Mouse (Mus musculus) effector memory CD4-positive, alpha-beta T cell, adult 7 months (primary cell): ENCODE measurements around the gene Tmem88b. TPM values are rescaled to one million over a fixed set of nuclear protein-coding genes. Genes with fewer than 3 reads are reported as not detected.

Experiments
- polyA plus RNA-seq: library from polyadenylated mRNA; unstranded; fragments of 100-300 nt; shearing (Covaris generic); gene quantifications from one replicate; pipeline ENCODE4 v1.2.1, GENCODE M21; 2017

Tmem88b gene
- polyA plus RNA-seq = not detected

GRCm38 (mm10) chr4:155785819-155786218 is at the start of gene Tmem88b:
Gene Tmem88b (minus strand): TSS chr4:155785874.

GRCm38 (mm10) chr4:155831205-155831766 is 45.6 kb upstream of the Tmem88b start, which contains the start of gene Aurkaip1:
Gene Aurkaip1 (plus strand): TSS chr4:155831272.

GRCm38 (mm10) chr4:155811929-155812664 is 26.4 kb upstream of the Tmem88b start, which contains the start of gene Ccnl2:
Gene Ccnl2 (plus strand): TSS chr4:155812489.

GRCm38 (mm10) chr4:155802741-155803339 is 17.2 kb upstream of the Tmem88b start, which contains the start of gene Mrpl20:
Gene Mrpl20 (plus strand): TSS chr4:155802878.

GRCm38 (mm10) chr4:155790021-155790489 is 4.4 kb upstream of the Tmem88b start, which contains the start of gene Ankrd65:
Gene Ankrd65 (plus strand): TSS chr4:155790439.

GRCm38 (mm10) chr4:155774280-155774754 is 11.4 kb downstream of the Tmem88b start, which contains the start of gene Vwa1:
Gene Vwa1 (minus strand): TSS chr4:155774698.

GRCm38 (mm10) chr4:155760613-155761355 is 24.9 kb downstream of the Tmem88b start, which contains the start of gene Atad3a:
Gene Atad3a (minus strand): TSS chr4:155761093.

GRCm38 (mm10) chr4:155734350-155734941 is 51.2 kb downstream of the Tmem88b start, which contains the start of gene Tmem240:
Gene Tmem240 (plus strand): TSS chr4:155734800.

Other genes starting within 250 kb of the Tmem88b start
- 110 TPM for gene Nadk, start 223.5 kb downstream of the Tmem88b start, polyA plus RNA-seq
- 20.0 TPM for gene Slc35e2, start 184.5 kb downstream of the Tmem88b start, polyA plus RNA-seq
- gene Cdk11b, start 161.0 kb downstream of the Tmem88b start, polyA plus RNA-seq = 314 TPM
- not detected for gene Gm10563, start 140.5 kb downstream of the Tmem88b start, polyA plus RNA-seq
- 0.74 TPM for gene Mmp23, start 132.5 kb downstream of the Tmem88b start, polyA plus RNA-seq
- 45.8 TPM for gene Mib2, start 116.7 kb downstream of the Tmem88b start, polyA plus RNA-seq
- 10.8 TPM for gene Fndc10, start 91.5 kb downstream of the Tmem88b start, polyA plus RNA-seq
- gene Ssu72, start 81.1 kb downstream of the Tmem88b start, polyA plus RNA-seq = 92.9 TPM
- gene Tmem240, start 51.1 kb downstream of the Tmem88b start, polyA plus RNA-seq = 0.35 TPM
- gene Atad3a, start 24.8 kb downstream of the Tmem88b start, polyA plus RNA-seq = 65.7 TPM
- gene Vwa1, start 11.2 kb downstream of the Tmem88b start, polyA plus RNA-seq = not detected
- gene Ankrd65, start 4.6 kb upstream of the Tmem88b start, polyA plus RNA-seq = not detected
- 72.5 TPM for gene Mrpl20, start 17.0 kb upstream of the Tmem88b start, polyA plus RNA-seq
- gene Ccnl2, start 26.6 kb upstream of the Tmem88b start, polyA plus RNA-seq = 320 TPM
- 125 TPM for gene Aurkaip1, start 45.4 kb upstream of the Tmem88b start, polyA plus RNA-seq
- gene Mxra8, start 53.8 kb upstream of the Tmem88b start, polyA plus RNA-seq = 4.6 TPM
- gene Dvl1, start 61.5 kb upstream of the Tmem88b start, polyA plus RNA-seq = 85.5 TPM
- gene Tas1r3, start 77.5 kb upstream of the Tmem88b start, polyA plus RNA-seq = 0.56 TPM
- gene Cptp, start 83.6 kb upstream of the Tmem88b start, polyA plus RNA-seq = 6.9 TPM
- 63.2 TPM for gene Ints11, start 83.7 kb upstream of the Tmem88b start, polyA plus RNA-seq
- 26.4 TPM for gene Pusl1, start 105.9 kb upstream of the Tmem88b start, polyA plus RNA-seq
- 38.1 TPM for gene Acap3, start 105.9 kb upstream of the Tmem88b start, polyA plus RNA-seq
- gene Ube2j2, start 158.0 kb upstream of the Tmem88b start, polyA plus RNA-seq = 179 TPM
- gene C1qtnf12, start 176.4 kb upstream of the Tmem88b start, polyA plus RNA-seq = 3.1 TPM
- 6.7 TPM for gene B3galt6, start 206.8 kb upstream of the Tmem88b start, polyA plus RNA-seq
- gene Sdf4, start 207.0 kb upstream of the Tmem88b start, polyA plus RNA-seq = 494 TPM
- 649 TPM for gene Tnfrsf4, start 228.0 kb upstream of the Tmem88b start, polyA plus RNA-seq
- gene Tnfrsf18, start 240.3 kb upstream of the Tmem88b start, polyA plus RNA-seq = 569 TPM